Mouse (Mus musculus) left cerebral cortex, postnatal 14 days (tissue): ENCODE data around the gene Arl5a. TPM values are rescaled to one million over a fixed set of nuclear protein-coding genes. Genes with fewer than 3 reads are reported as not detected.

ENCODE experiments used
- DNase-seq, 2 experiments: peaks; one replicate each; pipeline ENCODE4 v3.0.0; 2021 to 2022; ENCODE audit warnings: low spot score in 2 of 2, mixed read lengths in 1 of 2
- intact Hi-C: fragments of 180-260 bp; cut with DNase I; formaldehyde crosslinking; loops from one replicate; pipeline ENCODE4 v1.15.1; 2025
- long read RNA-seq, 2 experiments: library from polyadenylated mRNA; stranded (forward); transcript quantifications; one replicate each; pipeline ENCODE4 v2.0.0; 2021
- total RNA-seq, 2 experiments: library from RNA; stranded (reverse); gene quantifications; 2 replicates each; pipeline ENCODE4 v1.2.3; 2021

The Arl5a gene
- total RNA-seq = 10 to 100 TPM; 67.3 to 67.8 TPM
- long read RNA-seq, experiment 1, full-length matches to known transcripts = 52 of 64 reads
- long read RNA-seq, experiment 1, partial matches to known transcripts = 1 of 64 reads
- long read RNA-seq, experiment 1, other reads (novel, unspliced or antisense) = 11 of 64 reads
- long read RNA-seq, experiment 2, full-length matches to known transcripts = 37 of 55 reads
- long read RNA-seq, experiment 2, partial matches to known transcripts = 0 of 55 reads
- long read RNA-seq, experiment 2, other reads (novel, unspliced or antisense) = 18 of 55 reads

GRCm38 (mm10) chr2:52424747-52425522 lies at the start of gene Arl5a:
Gene Arl5a, minus strand, starts transcription at chr2:52424901.
- intact Hi-C loops = loop anchor here (2.0 kb wide), 1 partner anchor 166 kb away; no protein-coding TSS in a partner anchor
- peak; percentile 92 to 95 for DNase-seq

GRCm38 (mm10) chr2:52471545-52472291 lies 47.0 kb upstream of the Arl5a start:
- DNase-seq = no peak
- intact Hi-C loops = no loop called here

- DNase-seq = no peak
- intact Hi-C loops = no loop called here
Observed at GRCm38 (mm10) chr2:52470044-52470560, 45.4 kb upstream of the Arl5a start.

- intact Hi-C loops = no loop called here
- no peak for DNase-seq
Observed at GRCm38 (mm10) chr2:52467629-52468028, 42.9 kb upstream of the Arl5a start.

- intact Hi-C loops = no loop called here
Observed at GRCm38 (mm10) chr2:52461206-52461967, 36.7 kb upstream of the Arl5a start.

GRCm38 (mm10) chr2:52455606-52456479 lies 31.1 kb upstream of the Arl5a start:
- intact Hi-C loops = no loop called here
- no peak for DNase-seq

More at GRCm38 (mm10) chr2:52461206-52461967, 36.7 kb upstream of the Arl5a start:
- no peak for DNase-seq

- intact Hi-C loops = no loop called here
Observed at GRCm38 (mm10) chr2:52449818-52450217, 25.1 kb upstream of the Arl5a start.

GRCm38 (mm10) chr2:52448916-52449315 lies 24.2 kb upstream of the Arl5a start:
- no peak for DNase-seq
- intact Hi-C loops = no loop called here

More at GRCm38 (mm10) chr2:52449818-52450217, 25.1 kb upstream of the Arl5a start:
- DNase-seq = no peak

- no peak for DNase-seq
- intact Hi-C loops = no loop called here
Observed at GRCm38 (mm10) chr2:52446648-52447047, 21.9 kb upstream of the Arl5a start.

- intact Hi-C loops = no loop called here
- no peak for DNase-seq
Observed at GRCm38 (mm10) chr2:52442125-52442524, 17.4 kb upstream of the Arl5a start.

- intact Hi-C loops = no loop called here
- no peak for DNase-seq
Observed at GRCm38 (mm10) chr2:52440420-52441015, 15.8 kb upstream of the Arl5a start.

- intact Hi-C loops = no loop called here
- no peak for DNase-seq
Observed at GRCm38 (mm10) chr2:52438437-52438836, 13.7 kb upstream of the Arl5a start.

- DNase-seq = no peak
- intact Hi-C loops = no loop called here
Observed at GRCm38 (mm10) chr2:52438013-52438412, 13.3 kb upstream of the Arl5a start.

- intact Hi-C loops = no loop called here
Observed at GRCm38 (mm10) chr2:52435919-52436632, 11.4 kb upstream of the Arl5a start.

GRCm38 (mm10) chr2:52433365-52433764 lies 8.7 kb upstream of the Arl5a start:
- no peak for DNase-seq
- intact Hi-C loops = no loop called here

More at GRCm38 (mm10) chr2:52435919-52436632, 11.4 kb upstream of the Arl5a start:
- no peak for DNase-seq

- intact Hi-C loops = no loop called here
Observed at GRCm38 (mm10) chr2:52427383-52427782, 2.7 kb upstream of the Arl5a start.

GRCm38 (mm10) chr2:52426041-52426440 lies 1.3 kb upstream of the Arl5a start:
- no peak for DNase-seq
- intact Hi-C loops = no loop called here

More at GRCm38 (mm10) chr2:52427383-52427782, 2.7 kb upstream of the Arl5a start:
- DNase-seq = no peak
